Mouse (Mus musculus): Measurements from ENCODE around the gene Ccl27a. TPM values are rescaled to one million over a fixed set of nuclear protein-coding genes. Genes with fewer than 3 reads are reported as not detected.

Gene Ccl27a
- polyA plus RNA-seq, 1 experiment from 2014 or later = 42.1 TPM

Other genes starting within 250 kb of the Ccl27a start
- 2.7 and 2.8 TPM in 2 replicates for gene Fam219a, start 204.7 kb downstream of the Ccl27a start, polyA plus RNA-seq (2015; fragmentation: Nextera tagmentation; extraction: Ambion mirVana)
- 1.2 TPM in 2 replicates for gene Dnaic1, start 204.5 kb downstream of the Ccl27a start, polyA plus RNA-seq (2015; fragmentation: Nextera tagmentation; extraction: Ambion mirVana)
- gene Enho, start 133.9 kb downstream of the Ccl27a start, polyA plus RNA-seq (2015; fragmentation: Nextera tagmentation; extraction: Ambion mirVana) = 8.7 and 9.5 TPM in 2 replicates
- 7.1 and 9.0 TPM in 2 replicates for gene Cntfr, start 77.2 kb downstream of the Ccl27a start, polyA plus RNA-seq (2015; fragmentation: Nextera tagmentation; extraction: Ambion mirVana)
- gene Il11ra1, start 74.3 kb downstream of the Ccl27a start, polyA plus RNA-seq (2015; fragmentation: Nextera tagmentation; extraction: Ambion mirVana) = 431 and 444 TPM in 2 replicates
- 66.0 and 69.1 TPM in 2 replicates for gene Rpp25l, start 60.7 kb downstream of the Ccl27a start, polyA plus RNA-seq (2015; fragmentation: Nextera tagmentation; extraction: Ambion mirVana)
- 113 and 123 TPM in 2 replicates for gene Dctn3, start 51.1 kb downstream of the Ccl27a start, polyA plus RNA-seq (2015; fragmentation: Nextera tagmentation; extraction: Ambion mirVana)
- not detected in 2 replicates for gene Arid3c, start 43.1 kb downstream of the Ccl27a start, polyA plus RNA-seq (2015; fragmentation: Nextera tagmentation; extraction: Ambion mirVana)
- gene Galt, start 19.0 kb downstream of the Ccl27a start, polyA plus RNA-seq (2015; fragmentation: Nextera tagmentation; extraction: Ambion mirVana) = 38.7 and 44.8 TPM in 2 replicates
- gene Sigmar1, start 18.1 kb downstream of the Ccl27a start, polyA plus RNA-seq (2015; fragmentation: Nextera tagmentation; extraction: Ambion mirVana) = 76.1 and 88.5 TPM in 2 replicates
- gene Gm21541, start 129.4 kb upstream of the Ccl27a start, polyA plus RNA-seq (2015; fragmentation: Nextera tagmentation; extraction: Ambion mirVana) = 18.0 and 19.5 TPM in 2 replicates
- 1.7 and 2.6 TPM in 2 replicates for gene Gm20878, start 167.3 kb upstream of the Ccl27a start, polyA plus RNA-seq (2015; fragmentation: Nextera tagmentation; extraction: Ambion mirVana)
- 0.26 and 0.50 TPM in 2 replicates for gene Fam205a4, start 191.8 kb upstream of the Ccl27a start, polyA plus RNA-seq (2015; fragmentation: Nextera tagmentation; extraction: Ambion mirVana)